Mouse (Mus musculus) kidney, adult 2 months (tissue): ENCODE measurements at regions not wholly inside any gene's neighbourhood (a gene's known extent, or its start where the extent isn't known, plus 50 kb on each side); places are given as distances from the start of the nearest gene placed in this dataset.

Source experiments
- CTCF ChIP-seq: fragments of 200-500 bp; conservative IDR thresholded peaks from 2 replicates; pipeline ENCODE4 v1.5.1; 2011; ENCODE audit warnings: low read depth, mild to moderate bottlenecking, control low read depth, low read length, moderate library complexity, mixed read lengths; ENCODE audit not compliant: insufficient read depth, insufficient read length
- POLR2A ChIP-seq: fragments of 200-500 bp; IDR thresholded peaks from one replicate; pipeline ENCODE4 v1.6.1; 2011; ENCODE audit warnings: low read depth, low read length, control low read depth

- no peak for TF ChIP-seq CTCF
- TF ChIP-seq POLR2A, result no peak
Measured at GRCm38 (mm10) chr17:69841308-69841707, 127.6 kb upstream of the Dlgap1 start.
